Mouse (Mus musculus) heart, embryonic 11.5 days (tissue): ENCODE data around the gene Pappa. TPM values are rescaled to one million over a fixed set of nuclear protein-coding genes. Genes with fewer than 3 reads are reported as not detected.

Source experiments
- ATAC-seq: fragments of 200-750 bp; cut with Nextera tagmentation; replicated peaks from 2 replicates; pipeline ENCODE4 v1.8.0; 2017; ENCODE audit warnings: moderate library complexity; ENCODE audit not compliant: insufficient number of reproducible peaks, low FRiP score, low TSS enrichment
- H3K27ac ChIP-seq: fragments of 300-500 bp; sonication (generic); 2 replicates; pipeline ENCODE4 v1.5.1; 2014; ENCODE audit warnings: mild to moderate bottlenecking, low read depth, low read length
- H3K27me3 ChIP-seq: fragments of 300-500 bp; sonication (generic); 2 replicates; pipeline ENCODE4 v1.6.1; 2014; ENCODE audit warnings: mild to moderate bottlenecking, low read length, mixed read lengths; ENCODE audit not compliant: control insufficient read depth, insufficient read depth
- H3K36me3 ChIP-seq: fragments of 300-500 bp; sonication (generic); 2 replicates; pipeline ENCODE4 v1.6.1; 2014; ENCODE audit warnings: mild to moderate bottlenecking, low read length, moderate library complexity, mixed read lengths; ENCODE audit not compliant: control insufficient read depth, insufficient read depth
- H3K4me1 ChIP-seq: fragments of 300-500 bp; sonication (generic); 2 replicates; pipeline ENCODE4 v1.6.1; 2014; ENCODE audit warnings: low read length; ENCODE audit not compliant: control insufficient read depth, insufficient read depth
- H3K4me2 ChIP-seq: fragments of 300-500 bp; sonication (generic); 2 replicates; pipeline ENCODE4 v1.6.1; 2014; ENCODE audit warnings: mild to moderate bottlenecking, moderate library complexity
- H3K4me3 ChIP-seq: fragments of 300-500 bp; sonication (generic); 2 replicates; pipeline ENCODE4 v1.5.1; 2014; ENCODE audit warnings: low read depth, low read length
- H3K9ac ChIP-seq: fragments of 300-500 bp; sonication (generic); 2 replicates; pipeline ENCODE4 v1.6.1; 2014; ENCODE audit warnings: mild to moderate bottlenecking, low read depth, low read length, moderate library complexity
- H3K9me3 ChIP-seq: fragments of 300-500 bp; sonication (generic); replicated peaks from 2 replicates; pipeline ENCODE4 v1.6.1; 2016; ENCODE audit warnings: low read length; ENCODE audit not compliant: control insufficient read depth
- WGBS: fragments of 180-500 bp; shearing (Covaris S2); extraction: QIAGEN DNeasy Blood & Tissue Kit; methylation state at CpG from one replicate; pipeline ENCODE4 v1.1.7; 2014; ENCODE audit not compliant: insufficient replicate concordance; 5-methylcytosine and 5-hydroxymethylcytosine counted together
- polyA plus RNA-seq: library from polyadenylated mRNA; unstranded; fragments of >200 nt; fragmentation: Nextera tagmentation; extraction: Ambion mirVana; gene quantifications from 2 replicates; pipeline ENCODE4 v1.2.1, GENCODE M21; 2014

Gene Pappa
- polyA plus RNA-seq, 1 experiment from 2014 or later: 1.3 TPM

GRCm38 (mm10) chr4:65300431-65300830 is 176.5 kb downstream of the Pappa start:
- no peak overlapping the region for H3K4me3 ChIP-seq
- H3K4me1 ChIP-seq: peaks cover 6% of the 10 kb centered on the region; the same call in 1 of the 2 replicates
- no peaks in the 10 kb centered on the region for H3K27me3 ChIP-seq
- H3K27ac ChIP-seq: no peak overlapping the region
- H3K36me3 ChIP-seq: no peaks in the 10 kb centered on the region
- no peak overlapping the region for H3K9ac ChIP-seq
- ATAC-seq: no peak
- 76% methylated on average over 3 of the region's 3 CpGs for WGBS
- H3K9me3 ChIP-seq: no peaks in the 10 kb centered on the region
- H3K4me2 ChIP-seq: no peak overlapping the region

GRCm38 (mm10) chr4:65302666-65303065 is 178.7 kb downstream of the Pappa start:
- no peak overlapping the region for H3K4me3 ChIP-seq
- no peak overlapping the region for H3K9ac ChIP-seq
- H3K4me2 ChIP-seq: no peak overlapping the region
- H3K27me3 ChIP-seq: no peaks in the 10 kb centered on the region
- no peaks in the 10 kb centered on the region for H3K9me3 ChIP-seq
- no peaks in the 10 kb centered on the region for H3K36me3 ChIP-seq
- ATAC-seq: no peak
- no peak overlapping the region for H3K27ac ChIP-seq
- H3K4me1 ChIP-seq: no peaks in the 10 kb centered on the region
- 60% methylated on average over 3 of the region's 3 CpGs for WGBS

- WGBS: 71% methylated on average over 10 of the region's 10 CpGs
- H3K27me3 ChIP-seq: no peaks in the 10 kb centered on the region
- H3K4me1 ChIP-seq: no peaks in the 10 kb centered on the region
- no peak overlapping the region for H3K9ac ChIP-seq
- ATAC-seq: no peak
- no peaks in the 10 kb centered on the region for H3K36me3 ChIP-seq
- no peak overlapping the region for H3K4me3 ChIP-seq
- H3K9me3 ChIP-seq: no peaks in the 10 kb centered on the region
- no peak overlapping the region for H3K27ac ChIP-seq
- H3K4me2 ChIP-seq: no peak overlapping the region
Observed at GRCm38 (mm10) chr4:65317877-65318525, 194.0 kb downstream of the Pappa start.

GRCm38 (mm10) chr4:65321340-65321739 is 197.4 kb downstream of the Pappa start:
- no peaks in the 10 kb centered on the region for H3K36me3 ChIP-seq
- 66% methylated on average over 4 of the region's 4 CpGs for WGBS
- H3K27ac ChIP-seq: no peak overlapping the region
- H3K4me2 ChIP-seq: no peak overlapping the region
- no peak overlapping the region for H3K4me3 ChIP-seq
- no peak for ATAC-seq
- H3K27me3 ChIP-seq: no peaks in the 10 kb centered on the region
- H3K4me1 ChIP-seq: no peaks in the 10 kb centered on the region
- H3K9me3 ChIP-seq: no peaks in the 10 kb centered on the region
- H3K9ac ChIP-seq: no peak overlapping the region

GRCm38 (mm10) chr4:65321959-65322358 is 198.0 kb downstream of the Pappa start:
- no peaks in the 10 kb centered on the region for H3K4me1 ChIP-seq
- H3K27me3 ChIP-seq: no peaks in the 10 kb centered on the region
- H3K4me3 ChIP-seq: no peak overlapping the region
- no peak for ATAC-seq
- H3K27ac ChIP-seq: no peak overlapping the region
- no peak overlapping the region for H3K9ac ChIP-seq
- no peaks in the 10 kb centered on the region for H3K36me3 ChIP-seq
- no peak overlapping the region for H3K4me2 ChIP-seq
- no peaks in the 10 kb centered on the region for H3K9me3 ChIP-seq
- 89% methylated on average over 1 of the region's 1 CpGs for WGBS

GRCm38 (mm10) chr4:65325816-65326215 is 201.8 kb downstream of the Pappa start:
- no peak for ATAC-seq
- no peaks in the 10 kb centered on the region for H3K4me1 ChIP-seq
- no peaks in the 10 kb centered on the region for H3K36me3 ChIP-seq
- no peak overlapping the region for H3K9ac ChIP-seq
- no peak overlapping the region for H3K27ac ChIP-seq
- H3K4me2 ChIP-seq: no peak overlapping the region
- H3K9me3 ChIP-seq: no peaks in the 10 kb centered on the region
- no peak overlapping the region for H3K4me3 ChIP-seq
- no peaks in the 10 kb centered on the region for H3K27me3 ChIP-seq
- 91% methylated on average over 2 of the region's 2 CpGs for WGBS

- no peak for ATAC-seq
Observed at GRCm38 (mm10) chr4:65328486-65329308, 204.7 kb downstream of the Pappa start.

GRCm38 (mm10) chr4:65333718-65334117 is 209.7 kb downstream of the Pappa start:
- no peak overlapping the region for H3K4me3 ChIP-seq
- no peak overlapping the region for H3K27ac ChIP-seq
- no peak for ATAC-seq
- H3K9me3 ChIP-seq: no peaks in the 10 kb centered on the region
- no peaks in the 10 kb centered on the region for H3K4me1 ChIP-seq
- no peak overlapping the region for H3K9ac ChIP-seq
- WGBS: 50% methylated on average over 1 of the region's 1 CpGs
- H3K27me3 ChIP-seq: no peaks in the 10 kb centered on the region
- H3K36me3 ChIP-seq: no peaks in the 10 kb centered on the region
- no peak overlapping the region for H3K4me2 ChIP-seq

More at GRCm38 (mm10) chr4:65328486-65329308, 204.7 kb downstream of the Pappa start:
- Histone ChIP-seq H3K9me3 (no peaks in the 10 kb centered on the region), H3K9ac (no peak overlapping the region), H3K4me1 (no peaks in the 10 kb centered on the region), H3K27me3 (no peaks in the 10 kb centered on the region), H3K36me3 (no peaks in the 10 kb centered on the region), H3K4me3 (no peak overlapping the region), H3K4me2 (no peak overlapping the region), H3K27ac (no peak overlapping the region)
- WGBS: 70% methylated on average over 9 of the region's 9 CpGs
